Mouse (Mus musculus) megakaryocyte-erythroid progenitor cell, adult 5-6 weeks (primary cell): ENCODE results near the gene Paqr7. TPM values are rescaled to one million over a fixed set of nuclear protein-coding genes. Genes with fewer than 3 reads are reported as not detected.

Experiments used
- ATAC-seq: replicated peaks from 2 replicates; pipeline ENCODE4 v1.8.0; 2016; ENCODE audit warnings: mild to moderate bottlenecking, inconsistent platforms; ENCODE audit not compliant: severe bottlenecking, poor library complexity, low FRiP score, low TSS enrichment
- total RNA-seq, 2 experiments: library from RNA; stranded (forward) in 1 of 2; stranded (reverse) in 1 of 2; fragments of 200-1000, 215-1000 nt in 1 of 2; fragments of >200 nt in 1 of 2; fragmentation: Nextera tagmentation in 1 of 2; gene quantifications; 2 replicates each; pipeline ENCODE4 v1.2.3; 2014 to 2017

Paqr7 gene
- total RNA-seq (2014; fragmentation: Nextera tagmentation): 0.66 and 1.3 TPM in 2 replicates
- total RNA-seq (2017): 0.47 and 0.80 TPM in 2 replicates

DNA sequence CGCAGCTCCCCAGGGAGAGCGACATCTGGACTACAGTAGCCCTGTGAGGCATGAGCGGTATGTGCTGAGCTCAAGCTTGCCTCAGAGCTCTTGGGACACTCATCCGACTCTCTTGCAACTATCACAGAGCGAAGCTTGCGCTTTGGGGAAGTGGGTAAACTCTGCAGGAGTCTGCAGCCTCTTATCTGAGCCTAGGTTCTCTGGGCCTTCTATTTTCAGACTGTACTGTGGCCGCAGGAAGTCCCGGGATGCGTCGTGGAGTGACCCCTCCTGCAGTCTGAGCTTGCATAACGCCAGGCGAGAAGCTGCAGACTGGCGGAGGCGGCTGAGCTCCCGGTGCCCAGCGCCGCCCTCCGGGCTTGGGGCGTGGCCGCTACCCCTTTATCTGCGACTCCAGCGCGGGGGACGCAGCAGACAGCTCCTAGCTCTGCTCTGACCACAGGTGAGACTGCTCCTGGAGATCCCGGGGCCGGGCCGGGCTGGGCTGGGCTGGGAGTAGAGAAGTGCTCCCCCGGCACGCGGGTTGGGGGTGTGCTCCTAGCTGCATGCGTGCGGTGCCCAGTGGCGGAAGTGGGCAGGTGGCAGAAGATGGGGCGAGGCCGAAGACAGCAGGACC lies at the start of gene Paqr7:
Gene Paqr7 (plus strand): TSS at position 103 of the 616 bp plus-strand sequence.
- peak; percentile 72 for ATAC-seq

DNA sequence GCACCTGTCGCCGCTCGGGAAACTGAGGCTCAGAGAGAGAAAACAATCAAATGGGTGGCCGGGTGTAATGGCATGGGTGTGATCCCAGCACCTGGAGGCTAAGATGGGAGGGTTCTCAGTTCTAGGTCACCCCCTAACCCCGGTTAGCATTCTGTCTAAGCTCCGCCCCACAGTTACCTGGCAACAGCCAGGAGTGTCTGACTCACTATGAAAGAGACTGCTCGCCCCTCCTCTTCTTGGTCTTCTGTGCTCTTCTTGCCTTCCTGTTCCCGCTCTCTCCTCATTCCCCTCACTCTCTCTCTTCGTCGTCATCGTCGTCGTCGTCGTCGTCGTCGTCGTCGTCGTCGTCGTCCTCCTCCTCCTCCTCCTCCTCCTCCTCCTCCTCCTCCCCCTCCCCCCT lies 48.5 kb upstream of the Paqr7 start:
- ATAC-seq: no peak

DNA sequence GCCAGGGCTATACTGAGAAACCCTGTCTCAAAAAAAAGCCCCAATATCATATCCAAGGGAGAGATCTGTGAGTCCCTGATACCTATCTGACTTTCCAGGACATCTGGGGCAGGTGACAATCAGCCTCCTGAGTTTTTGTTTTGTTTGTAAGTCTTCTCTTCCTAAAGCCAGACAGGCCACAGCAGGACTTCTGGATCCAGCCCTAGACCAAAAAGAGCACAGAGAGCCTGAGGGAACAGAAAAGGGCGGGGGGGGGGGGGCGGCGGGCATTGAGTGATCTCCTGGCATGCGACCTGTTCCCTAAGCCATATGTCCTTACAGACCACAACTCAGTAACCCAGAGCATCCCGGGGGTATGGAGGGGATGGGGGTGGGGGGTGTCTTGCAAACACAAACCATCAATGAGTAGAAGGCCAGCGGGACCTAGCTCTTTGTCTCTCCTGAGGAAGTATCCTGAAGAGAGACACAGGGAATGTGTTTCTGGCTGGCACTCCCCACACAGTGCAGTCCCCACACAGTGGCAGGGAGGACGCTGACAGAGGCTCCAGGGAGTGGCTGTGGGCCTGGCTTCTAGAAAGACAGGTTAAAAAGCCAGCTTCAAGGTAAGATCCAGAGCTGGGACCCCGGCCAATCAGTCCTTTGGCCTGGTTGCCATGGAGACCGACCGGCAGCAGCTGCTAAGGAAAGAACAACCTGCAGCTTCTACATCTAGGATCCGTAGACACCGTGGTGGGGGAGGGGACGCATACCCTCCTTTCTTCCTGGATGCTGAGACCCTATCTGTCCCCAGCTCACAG lies 46.7 kb upstream of the Paqr7 start:
- no peak for ATAC-seq

DNA sequence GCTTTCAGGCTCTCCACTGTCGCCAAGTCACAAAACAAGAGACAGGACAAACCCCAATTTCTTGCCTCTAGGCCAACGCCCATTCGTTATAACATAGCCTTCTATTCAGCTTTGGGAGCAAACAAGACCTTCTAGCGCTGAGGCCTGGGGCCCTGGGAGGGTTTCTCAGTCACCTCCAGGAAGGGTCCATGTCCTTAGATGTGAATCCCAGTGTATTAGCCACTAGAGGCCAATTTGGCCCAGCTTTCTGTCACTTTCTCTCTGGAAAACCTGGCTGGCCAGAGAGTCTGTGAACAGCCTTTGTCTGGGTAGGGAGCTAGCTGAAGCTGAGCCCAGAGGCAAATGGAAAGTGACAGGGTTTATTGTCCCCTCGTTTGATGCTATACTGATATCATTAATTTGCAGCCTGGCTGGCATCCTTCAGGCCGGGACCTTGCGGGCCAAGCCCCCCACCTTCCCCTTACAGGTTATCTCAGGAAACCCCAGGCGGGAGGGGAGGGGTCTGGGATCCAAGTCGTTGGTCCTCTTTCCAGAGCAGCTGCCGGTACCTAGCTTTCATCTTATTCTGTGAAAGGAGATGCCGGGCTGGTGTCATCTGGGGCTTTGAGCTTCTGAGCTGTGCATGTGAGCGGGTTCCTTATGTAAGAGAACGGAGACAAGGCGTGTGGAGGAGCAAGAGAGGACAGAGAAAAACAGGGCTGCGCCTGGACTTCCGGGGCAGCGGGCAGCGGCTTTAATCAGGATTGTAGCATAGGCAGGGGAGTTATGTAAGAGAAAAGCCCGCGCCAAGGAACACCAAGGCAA lies 45.9 kb upstream of the Paqr7 start:
- ATAC-seq: no peak

DNA sequence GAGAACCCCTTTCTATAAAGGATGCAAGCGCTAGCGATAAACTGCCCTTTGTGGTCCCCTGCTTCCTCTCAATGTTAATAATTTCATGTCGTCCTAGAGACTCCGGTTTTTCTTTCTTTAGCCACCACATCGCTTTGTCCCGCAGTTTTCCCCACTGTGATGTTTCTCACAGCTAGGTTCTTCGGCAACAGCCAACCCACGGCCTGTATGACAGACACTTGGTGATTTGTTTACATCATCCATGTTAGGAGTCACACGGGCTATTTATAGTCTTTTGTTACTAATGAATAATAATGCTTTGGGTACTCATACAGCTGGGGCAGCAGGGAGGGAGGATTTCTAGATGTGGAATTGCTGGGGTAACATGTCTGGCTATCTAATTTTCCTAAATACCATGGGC lies 45.0 kb upstream of the Paqr7 start:
- ATAC-seq: no peak

DNA sequence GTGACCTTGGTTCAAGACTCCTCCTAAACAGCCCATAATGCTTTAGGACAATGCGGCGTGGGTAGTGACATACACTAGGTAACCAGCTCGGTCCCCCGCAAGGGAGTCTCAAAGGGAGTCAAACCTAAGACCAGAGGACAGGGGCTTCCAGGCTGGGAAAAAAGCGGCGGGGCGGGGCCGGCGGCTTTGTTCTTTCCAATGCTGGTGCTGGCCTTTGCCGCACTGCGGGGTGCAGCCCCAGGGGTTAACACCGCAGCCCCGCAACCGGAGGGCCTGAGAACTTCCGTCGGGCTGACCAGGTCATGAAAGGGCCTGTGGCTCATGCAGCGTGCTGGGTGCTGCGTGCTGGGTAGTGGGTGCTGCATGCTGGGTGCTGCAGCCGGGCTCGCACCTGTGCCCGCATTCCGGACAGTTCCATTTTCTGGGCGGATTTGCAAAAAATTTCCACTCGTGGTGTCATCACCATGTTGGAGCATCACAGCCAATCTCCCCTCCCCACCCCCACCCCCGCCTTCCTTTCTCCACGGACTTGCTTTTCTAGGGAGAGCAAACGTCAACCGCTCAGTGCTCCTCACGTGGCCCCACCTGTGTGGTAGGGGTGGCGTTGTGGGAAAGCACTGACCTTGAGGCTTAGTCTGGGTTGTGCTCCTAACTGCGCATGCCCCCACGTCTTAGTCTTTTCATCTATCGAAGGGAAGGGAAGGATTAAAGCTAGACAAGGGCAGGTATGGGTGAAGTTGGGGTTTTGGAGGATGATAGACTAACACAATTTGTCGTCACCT lies 42.7 kb upstream of the Paqr7 start:
- ATAC-seq: no peak

DNA sequence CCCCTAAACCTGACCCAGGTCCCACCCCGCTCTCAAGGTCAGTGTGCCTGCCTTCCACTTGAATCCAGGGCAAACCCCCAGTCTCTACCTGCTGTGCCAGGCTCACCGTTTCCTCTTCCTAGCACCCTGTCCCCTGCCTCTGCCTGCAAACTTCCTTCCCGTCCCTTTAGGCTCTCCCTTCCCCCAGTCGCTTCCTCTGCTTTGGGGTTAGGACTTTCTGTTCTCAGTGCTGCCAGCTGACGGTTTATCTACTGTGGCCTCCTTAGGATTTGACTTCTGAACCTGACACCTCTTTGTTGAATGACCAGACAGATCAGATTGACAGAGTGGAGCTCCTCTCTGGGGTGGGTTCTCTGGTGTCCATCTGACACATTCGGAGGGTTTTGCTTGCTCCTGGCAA lies 41.2 kb upstream of the Paqr7 start:
- no peak for ATAC-seq

DNA sequence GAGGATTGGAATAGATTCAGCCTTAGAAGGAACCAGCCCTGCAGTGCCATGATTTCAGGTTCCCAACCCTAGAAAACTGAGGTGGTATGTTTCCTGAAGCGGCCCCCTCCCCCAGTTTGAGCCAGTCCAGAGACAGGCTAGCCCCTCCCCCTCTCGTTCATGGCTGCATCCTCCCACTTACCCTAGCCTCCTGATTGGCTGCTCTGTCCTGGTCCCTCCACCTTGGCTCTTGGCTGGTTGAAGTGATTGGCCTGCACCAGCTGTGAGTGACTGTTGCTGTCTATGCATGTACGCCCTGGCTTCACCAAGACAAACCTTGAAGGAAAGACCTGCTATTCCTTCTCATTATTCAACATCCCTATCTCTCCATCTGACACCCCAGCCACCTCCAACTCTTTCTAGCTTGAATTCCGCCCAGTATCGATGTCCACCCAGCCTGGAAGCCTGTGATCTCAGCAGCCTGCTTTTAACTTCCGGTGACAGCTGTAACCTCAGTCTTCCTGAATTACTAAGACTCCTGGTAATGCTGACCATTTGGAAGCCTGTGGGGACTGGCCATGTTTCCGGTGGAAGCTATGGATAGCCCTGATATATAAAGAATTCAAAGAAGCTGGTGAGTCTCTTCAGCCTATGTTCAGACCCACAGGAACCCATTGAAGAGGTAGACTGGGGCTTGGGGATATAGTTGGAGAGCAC lies 39.2 kb upstream of the Paqr7 start:
- ATAC-seq: no peak

DNA sequence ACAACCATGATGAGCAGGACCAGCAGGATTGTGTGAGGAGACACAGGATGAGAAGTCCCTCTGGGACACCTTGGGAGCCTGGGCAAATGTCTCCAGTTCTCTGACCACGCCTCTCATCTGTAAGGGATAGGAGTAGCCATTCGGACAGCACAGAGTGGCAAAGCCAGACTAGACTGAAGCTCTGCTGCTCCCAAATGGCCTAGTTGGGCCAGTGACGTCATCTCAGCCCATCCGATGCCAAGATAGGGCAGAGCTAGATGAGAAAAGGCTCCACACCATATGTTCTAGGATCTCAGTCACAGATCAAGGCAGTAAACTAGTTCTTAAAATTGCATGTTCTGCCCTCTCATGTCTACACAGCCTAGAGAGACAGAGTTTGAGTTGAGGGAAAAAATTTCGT lies 37.6 kb upstream of the Paqr7 start:
- no peak for ATAC-seq

DNA sequence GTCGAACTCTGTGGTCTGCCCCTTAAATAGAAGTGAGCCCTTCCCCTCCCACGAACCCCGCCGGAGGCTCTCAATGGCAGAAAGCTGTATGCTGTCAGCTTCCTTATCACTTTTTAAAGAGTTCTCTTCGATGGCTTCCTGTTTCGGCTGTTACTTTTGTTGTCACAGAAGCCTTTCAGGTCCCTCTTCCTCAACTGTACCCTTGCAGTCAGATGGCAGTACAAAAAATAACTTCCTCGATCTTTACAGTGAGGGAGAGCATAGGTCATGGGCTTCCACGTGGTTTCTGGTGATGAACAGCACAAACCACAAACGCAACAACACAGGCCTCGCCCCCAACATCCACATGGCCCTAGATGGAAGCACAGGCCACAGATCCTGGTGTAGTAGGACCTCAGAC lies 36.2 kb upstream of the Paqr7 start:
- no peak for ATAC-seq

DNA sequence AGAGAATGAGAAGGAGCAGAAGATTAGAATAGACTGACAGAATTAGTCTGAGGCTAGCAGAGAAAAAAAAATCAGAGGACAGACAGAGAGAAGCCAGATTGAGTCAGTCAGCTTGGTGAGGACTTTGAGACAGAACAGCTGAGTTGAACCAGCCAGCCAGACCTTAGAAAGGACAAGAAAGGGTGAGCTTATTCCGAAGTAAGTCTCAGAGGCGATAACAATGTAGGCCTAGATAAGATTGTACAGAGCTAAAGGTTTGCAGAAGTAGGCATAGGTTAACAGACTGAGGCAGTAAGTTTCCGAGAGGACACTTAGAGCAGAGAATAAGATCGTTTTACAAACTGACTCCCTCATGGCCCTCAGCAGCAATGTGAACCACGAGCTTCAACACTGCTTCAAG lies 35.2 kb upstream of the Paqr7 start:
- ATAC-seq: no peak

DNA sequence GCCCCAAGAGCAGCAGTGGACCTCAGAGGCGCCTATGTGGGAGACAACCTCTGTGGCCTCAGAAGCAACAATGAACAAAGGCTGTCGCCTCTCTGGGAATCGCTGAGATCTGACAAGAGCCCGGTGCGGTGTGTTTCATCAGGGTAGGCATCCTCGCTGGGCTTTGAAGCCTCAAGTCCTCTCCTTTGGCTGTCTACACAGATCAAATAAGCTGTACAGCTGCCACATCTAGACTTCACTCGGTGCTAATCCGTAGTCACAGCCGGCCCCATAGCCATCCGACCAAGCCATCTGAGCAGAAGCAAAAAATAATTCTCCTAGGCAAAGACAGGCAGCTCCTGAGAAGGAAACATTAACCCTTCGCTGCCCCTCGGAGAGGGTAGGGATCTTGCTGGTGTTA lies 30.7 kb upstream of the Paqr7 start:
- no peak for ATAC-seq

DNA sequence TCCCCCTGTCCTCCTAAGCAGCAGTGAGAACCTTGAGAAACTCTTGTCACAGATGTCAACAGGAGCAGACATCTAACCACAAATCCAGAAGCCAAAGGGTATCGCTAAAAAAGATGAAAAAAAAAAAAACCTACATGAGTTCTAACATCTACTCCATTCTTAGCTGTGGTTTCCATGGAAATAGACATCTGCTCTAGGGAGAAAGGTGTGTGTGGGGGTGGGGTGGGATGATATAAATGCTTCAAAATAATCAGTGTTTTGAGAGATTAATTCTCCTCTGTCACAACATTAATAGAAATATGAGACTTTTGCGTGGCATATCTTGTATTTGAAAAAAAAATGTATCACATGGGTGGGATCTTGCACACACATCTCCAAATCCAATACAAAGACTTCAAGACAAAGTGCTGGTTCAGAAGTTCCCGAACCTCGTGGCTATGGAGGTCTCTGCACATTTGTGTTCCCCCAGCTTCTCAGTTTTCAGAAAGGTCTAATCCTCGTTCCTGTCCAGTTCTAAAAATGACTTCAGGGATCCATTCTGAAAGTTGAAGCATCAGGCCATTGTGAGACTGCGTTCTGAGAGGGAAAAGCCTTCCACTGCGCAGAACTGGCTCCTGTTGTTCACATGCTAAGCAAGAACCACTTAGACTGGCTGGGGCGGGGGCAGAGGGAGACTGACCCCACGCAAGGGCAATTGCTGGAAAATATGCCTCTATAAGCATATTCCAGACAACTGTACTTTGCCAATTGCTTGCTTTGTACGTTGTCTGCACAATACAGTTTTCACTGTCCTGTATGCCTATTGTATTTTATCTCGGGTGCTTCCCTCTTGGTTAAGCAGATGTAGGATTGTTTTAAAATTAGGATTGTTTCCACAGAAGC lies 29.9 kb upstream of the Paqr7 start:
- ATAC-seq: no peak

DNA sequence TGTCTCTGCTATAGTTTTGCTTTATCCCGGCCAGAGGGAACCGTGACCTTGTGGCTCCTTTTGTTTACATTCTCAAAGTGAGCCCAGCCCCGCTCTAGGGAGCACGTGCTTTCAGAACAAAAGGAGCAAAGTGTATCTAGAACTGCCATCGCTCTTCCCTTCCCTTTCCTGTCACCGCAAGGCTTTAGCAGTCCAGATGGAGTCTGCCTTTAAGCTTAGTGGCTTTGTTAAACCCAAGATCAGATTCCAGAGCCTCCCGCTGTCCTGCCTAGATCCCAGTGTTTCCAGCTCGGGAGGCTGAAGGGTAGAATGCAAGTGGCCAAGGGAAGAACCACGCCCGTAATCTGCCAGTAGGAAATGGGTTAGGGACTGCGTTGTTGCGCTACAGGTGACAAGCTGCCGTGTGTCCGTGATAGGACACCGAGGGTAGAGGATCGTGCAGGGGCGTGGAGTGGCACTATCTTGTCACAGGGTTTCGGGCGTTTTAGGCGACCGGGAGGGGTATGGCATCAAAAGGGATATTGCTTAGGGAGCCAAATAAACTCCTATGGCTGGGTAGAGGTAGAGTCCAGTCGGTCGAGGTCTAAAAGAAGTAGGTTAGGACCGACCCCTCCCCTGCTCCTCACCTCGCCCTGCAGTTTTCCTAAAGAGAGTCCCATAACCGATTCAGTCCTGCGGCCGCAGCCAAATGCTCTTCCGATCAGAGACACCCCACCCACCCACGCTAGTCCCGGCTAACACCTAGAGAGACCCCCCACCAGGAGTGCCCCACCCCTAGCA lies 28.9 kb upstream of the Paqr7 start:
- ATAC-seq: peak; percentile 29

DNA sequence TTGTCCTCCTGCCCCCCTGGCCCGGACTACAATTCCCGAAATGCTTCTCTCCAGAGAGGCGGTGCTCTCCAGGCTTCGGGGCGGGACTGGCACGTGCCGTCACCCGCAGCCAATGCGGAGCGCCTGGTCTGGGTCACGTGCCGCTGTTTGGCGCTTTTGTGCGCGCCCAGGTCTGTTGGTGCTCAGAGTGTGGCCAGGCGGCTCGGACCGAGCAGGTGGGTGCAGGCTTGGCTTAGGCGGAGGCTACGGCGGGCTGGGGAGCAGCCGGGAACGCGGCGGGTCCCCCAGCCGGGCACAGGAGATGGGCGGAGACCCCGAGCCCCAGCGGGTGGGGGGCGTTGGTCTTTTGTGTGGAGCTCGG lies 28.3 kb upstream of the Paqr7 start, which contains the start of gene Stmn1:
Gene Stmn1 (plus strand): TSS at position 106 of the 361 bp plus-strand sequence.
- ATAC-seq: peak; percentile 90

DNA sequence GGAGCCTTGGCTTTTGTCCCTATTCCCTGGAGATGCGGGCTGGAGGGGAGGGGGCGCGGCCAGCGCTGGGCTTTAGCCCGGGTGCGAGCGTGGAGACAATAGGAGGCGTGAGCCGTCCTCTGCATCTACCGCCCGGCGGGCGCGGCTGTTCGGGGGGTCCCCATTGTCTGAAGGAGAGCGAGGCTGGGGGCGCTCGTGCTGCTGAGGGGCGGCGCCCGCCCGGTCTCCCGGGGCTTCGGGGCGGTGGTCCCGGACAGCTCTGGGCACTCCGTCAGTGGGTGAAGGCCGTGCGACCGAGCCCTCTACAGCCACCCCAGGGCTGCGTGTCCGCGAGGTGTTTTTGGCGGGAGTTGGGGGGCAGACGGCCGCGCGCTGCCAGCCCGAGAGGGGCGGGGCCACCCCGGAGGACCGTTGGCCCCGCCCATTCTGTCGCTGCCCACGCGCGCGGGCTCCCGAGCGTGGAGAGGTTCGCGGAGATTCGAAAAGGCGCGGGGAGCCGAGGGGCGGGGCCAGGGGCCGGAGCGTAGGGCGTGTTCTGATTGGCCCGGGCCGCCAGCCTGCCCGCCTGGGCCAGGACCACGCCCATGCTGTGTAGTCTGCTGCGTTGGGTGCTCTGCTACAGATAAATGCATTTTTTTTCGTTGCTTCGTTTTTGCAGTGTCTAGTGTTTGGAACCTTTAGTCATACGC lies 27.8 kb upstream of the Paqr7 start:
- ATAC-seq: peak; percentile 84

DNA sequence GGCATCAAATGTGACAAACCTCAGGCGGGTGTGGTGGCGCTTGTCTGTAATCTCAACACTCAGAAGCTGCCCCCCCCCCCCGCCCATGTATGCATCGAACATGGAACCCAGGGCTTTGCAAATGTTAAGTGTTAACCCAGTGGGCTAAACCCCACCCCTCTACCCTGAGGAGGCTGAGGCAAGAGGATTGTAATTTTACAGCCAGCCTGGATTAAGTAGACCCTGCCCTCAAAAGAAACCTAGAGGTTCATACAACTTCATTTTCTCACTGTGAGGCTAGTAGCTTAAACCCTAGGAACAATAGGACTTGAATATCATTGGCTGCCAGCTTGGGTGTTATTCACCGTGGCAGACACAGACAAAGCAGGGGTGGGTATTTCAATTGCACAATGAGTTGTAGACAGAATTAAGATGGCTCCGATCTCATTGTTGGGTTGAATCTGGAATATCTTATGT lies 27.1 kb upstream of the Paqr7 start:
- no peak; the same call in 1 of the 2 replicates for ATAC-seq
